23 mouse cellular contexts compared by ENCODE assay signal in genomic region chr13:35258720-35259119, GRCm38 (mm10).
"Had no signal": no experiment of that assay in that cellular context is flagged by ENCODE, and none has a peak within 500 bp of the region (broad histone marks: within the 10 kb centered on the region; RNA-seq: fewer than 3 reads in every experiment).

No protein-coding gene starts in this region.

- H3K4me1 ChIP-seq: heart, embryonic 13.5 days; heart, embryonic 15.5 days; hindbrain, embryonic 13.5 days; hindbrain, embryonic 15.5 days; kidney, embryonic 15.5 days; limb, embryonic 13.5 days; limb, embryonic 15.5 days had no signal

- H3K27me3 ChIP-seq: heart, embryonic 13.5 days; heart, embryonic 15.5 days; hindbrain, embryonic 13.5 days; hindbrain, embryonic 15.5 days; kidney, embryonic 15.5 days; limb, embryonic 13.5 days; limb, embryonic 15.5 days had no signal

- ATAC-seq: forebrain, postnatal 0 days; hindbrain, postnatal 0 days; intestine, embryonic 16.5 days had no signal

- H3K36me3 ChIP-seq: heart, embryonic 13.5 days; heart, embryonic 15.5 days; hindbrain, embryonic 13.5 days; hindbrain, embryonic 15.5 days; kidney, embryonic 15.5 days; limb, embryonic 13.5 days; limb, embryonic 15.5 days had no signal

- H3K9ac ChIP-seq: forebrain, postnatal 0 days; heart, embryonic 13.5 days; heart, embryonic 15.5 days; hindbrain, embryonic 13.5 days; hindbrain, embryonic 15.5 days; kidney, embryonic 15.5 days; limb, embryonic 13.5 days; limb, embryonic 15.5 days had no signal

- H3K4me3 ChIP-seq: heart, embryonic 13.5 days; heart, embryonic 15.5 days; hindbrain, embryonic 13.5 days; hindbrain, embryonic 15.5 days; kidney, embryonic 15.5 days; limb, embryonic 13.5 days; limb, embryonic 15.5 days had no signal

- DNase-seq: forebrain, postnatal 0 days; gastrocnemius, postnatal 14 days; gastrocnemius, postnatal 36 days; heart, adult 18-20 months; heart, postnatal 14 days; heart, postnatal 36 days; kidney, adult 11 months; kidney, adult 2 months; kidney, adult 9 months; kidney, postnatal 14 days; kidney, postnatal 36 days; layer of hippocampus, postnatal 36 days; left cerebral cortex, postnatal 4 days had no signal

- H3K27ac ChIP-seq: heart, embryonic 13.5 days; heart, embryonic 15.5 days; hindbrain, embryonic 13.5 days; hindbrain, embryonic 15.5 days; hindbrain, postnatal 0 days; kidney, embryonic 15.5 days; kidney, postnatal 0 days; limb, embryonic 13.5 days; limb, embryonic 15.5 days had no signal
